Mouse (Mus musculus) lung, postnatal 0 days (tissue): ENCODE data around the gene Fancc.

Source experiments
- CTCF ChIP-seq: IDR thresholded peaks from 2 replicates; pipeline ENCODE4 v1.5.1; 2016; ENCODE audit warnings: antibody characterized with exemption, mild to moderate bottlenecking
- EP300 ChIP-seq: IDR thresholded peaks from 2 replicates; pipeline ENCODE4 v1.6.1; 2016; ENCODE audit warnings: antibody characterized with exemption, mild to moderate bottlenecking, control low read depth

GRCm38 (mm10) chr13:63541510-63541909, 44.4 kb upstream of the Fancc start:
- TF ChIP-seq CTCF, result no peak
- no peak for TF ChIP-seq EP300
